ENCODE assay signal across 13 mouse cellular contexts in the genomic region with DNA sequence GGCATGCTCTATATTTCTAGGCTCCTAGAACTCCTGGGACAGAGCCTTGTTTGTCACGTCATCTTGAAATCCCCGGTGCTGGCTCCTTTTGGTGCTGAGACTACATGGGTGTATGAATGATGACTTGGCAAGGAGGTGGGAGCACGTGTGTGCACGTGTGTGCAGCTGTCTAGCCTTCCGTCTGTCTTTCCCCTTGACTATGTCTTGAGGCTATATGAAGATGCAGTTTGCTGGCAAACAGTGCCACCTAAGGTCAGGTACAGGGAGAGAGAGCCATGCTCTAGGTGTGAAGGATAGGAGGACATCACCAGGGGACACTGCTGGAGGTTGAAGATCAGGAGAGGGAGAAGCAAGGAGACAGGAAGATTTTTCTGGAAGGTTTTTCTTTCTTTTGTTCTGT. TPM values are rescaled to one million over a fixed set of nuclear protein-coding genes. Genes with fewer than 3 reads are reported as not detected.
DNase-seq lines count a peak whose midpoint lies in the region; ATAC-seq and TF ChIP-seq lines count a peak whose summit lies in the region.
"Had no signal": no experiment of that assay in that cellular context is flagged by ENCODE, and none has a peak within 500 bp of the region (broad histone marks: within the 10 kb centered on the region; RNA-seq: fewer than 3 reads in every experiment).

No protein-coding gene starts in this region.

- no peak overlapping the region for H3K27ac ChIP-seq in heart, adult 2 months
- H3K27ac ChIP-seq in left cerebral cortex, adult 2 months = no peak overlapping the region
- no peak overlapping the region for H3K27ac ChIP-seq in forebrain, embryonic 11.5 days (ENCODE audit: low read depth, low read length)
- H3K27ac ChIP-seq: heart, embryonic 13.5 days; liver, embryonic 15.5 days; stomach, embryonic 15.5 days had no signal

- no peaks in the 10 kb centered on the region for H3K27me3 ChIP-seq in heart, adult 2 months (ENCODE audit: control insufficient read depth, insufficient read depth, low read length)
- no peaks in the 10 kb centered on the region for H3K27me3 ChIP-seq in forebrain, embryonic 11.5 days (ENCODE audit: control insufficient read depth, insufficient read depth, low read length)
- H3K27me3 ChIP-seq: heart, embryonic 13.5 days; liver, embryonic 15.5 days; stomach, embryonic 15.5 days had no signal

- no peak for TF ChIP-seq EP300 in heart, adult 2 months (IDR thresholded peaks at IDR 0.05; ENCODE audit: insufficient read depth, low read depth, low read length)

- no peaks in the 10 kb centered on the region for H3K36me3 ChIP-seq in heart, adult 2 months (ENCODE audit: control insufficient read depth, insufficient read depth, low read length)
- H3K36me3 ChIP-seq in forebrain, embryonic 11.5 days (ENCODE audit: control insufficient read depth, insufficient read depth, low read length) = no peaks in the 10 kb centered on the region
- H3K36me3 ChIP-seq: heart, embryonic 13.5 days; liver, embryonic 15.5 days; stomach, embryonic 15.5 days had no signal

- H3K9me3 ChIP-seq in forebrain, embryonic 11.5 days (ENCODE audit: control insufficient read depth, low read length) = no peaks in the 10 kb centered on the region
- H3K9me3 ChIP-seq: heart, embryonic 13.5 days; liver, embryonic 15.5 days; stomach, embryonic 15.5 days had no signal

- 0 out of 2 replicates have a peak, but pooled peaks have one; percentile 25 for ATAC-seq in erythroid progenitor cell, adult 5-6 weeks (replicated peaks; ENCODE audit: low FRiP score, poor library complexity, severe bottlenecking)
- ATAC-seq in neutrophil, adult 5-6 weeks (ENCODE audit: extremely low read depth, insufficient number of reproducible peaks, low FRiP score, poor library complexity, severe bottlenecking) = peak; percentile 64
- no peak for ATAC-seq in forebrain, embryonic 11.5 days (replicated peaks; ENCODE audit: low FRiP score)

- H3K9ac ChIP-seq in heart, adult 2 months (ENCODE audit: low read depth, low read length) = no peak overlapping the region
- no peak overlapping the region for H3K9ac ChIP-seq in forebrain, embryonic 11.5 days (ENCODE audit: low read length)
- H3K9ac ChIP-seq: heart, embryonic 13.5 days; liver, embryonic 15.5 days; stomach, embryonic 15.5 days had no signal

- no peak overlapping the region for H3K4me3 ChIP-seq in heart, adult 2 months
- no peak overlapping the region for H3K4me3 ChIP-seq in left cerebral cortex, adult 2 months
- no peak overlapping the region for H3K4me3 ChIP-seq in forebrain, embryonic 11.5 days (ENCODE audit: low read depth, low read length)
- H3K4me3 ChIP-seq: heart, embryonic 13.5 days; liver, embryonic 15.5 days; stomach, embryonic 15.5 days had no signal

- no peak overlapping the region for H3K4me2 ChIP-seq in forebrain, embryonic 11.5 days (ENCODE audit: low read depth, low read length, severe bottlenecking)
- H3K4me2 ChIP-seq: heart, embryonic 13.5 days; liver, embryonic 15.5 days; stomach, embryonic 15.5 days had no signal

- peak; percentile 35 for TF ChIP-seq CTCF in heart, adult 2 months (IDR thresholded peaks at IDR 0.05)
- no peak for TF ChIP-seq CTCF in left cerebral cortex, adult 2 months (IDR thresholded peaks at IDR 0.05)

- no peaks in the 10 kb centered on the region; the same call in none of the 2 replicates for H3K4me1 ChIP-seq in heart, adult 2 months (ENCODE audit: control insufficient read depth, insufficient read depth, low read length)
- no peaks in the 10 kb centered on the region for H3K4me1 ChIP-seq in forebrain, embryonic 11.5 days (replicated peaks; ENCODE audit: control insufficient read depth, insufficient read depth, low read length)
- H3K4me1 ChIP-seq: stomach, embryonic 15.5 days had no signal

- TF ChIP-seq POLR2A in heart, adult 2 months (IDR thresholded peaks at IDR 0.05; ENCODE audit: insufficient read depth, low read depth, low read length) = no peak

- intact Hi-C loops in heart, adult 2 months (cut with DNase I) = loop anchor here (5.0 kb wide), 1 partner anchor 51 kb away; a partner anchor contains a TSS
- intact Hi-C loops in heart, postnatal 10 days (cut with DNase I) = loop anchor here (5.0 kb wide), 1 partner anchor 51 kb away; a partner anchor contains a TSS
- intact Hi-C loops in left cerebral cortex, adult 2 months (cut with DNase I) = no loop called here

- WGBS in heart, adult 2 months = 78% methylated on average over 5 of the region's 5 CpGs
- WGBS in forebrain, embryonic 11.5 days = 89% methylated on average over 5 of the region's 5 CpGs

- no peak for DNase-seq in heart, adult 2 months
- no peak for DNase-seq in heart, postnatal 10 days
- DNase-seq in 416B (ENCODE audit: low read depth) = peak; percentile 90
- DNase-seq in urinary bladder, adult 18-20 months (ENCODE audit: low spot score in 2 of 2) = no peak
- DNase-seq in left cerebral cortex, adult 2 months (ENCODE audit: extremely low spot score in 1 of 2, low spot score in 2 of 2) = no peak
- DNase-seq in forebrain, embryonic 11.5 days (ENCODE audit: low spot score) = no peak
- DNase-seq: cerebellum, adult 9-11 months; kidney, adult 11 months had no signal

- H3K79me2 ChIP-seq in heart, adult 2 months (replicated peaks; ENCODE audit: control insufficient read depth, insufficient read depth, low read length) = no peaks in the 10 kb centered on the region

RNA-seq across cellular contexts. Expression of a gene that starts 49.9 kb away (rescaled TPM):
- total RNA-seq in heart, adult 2 months (2021) = 1 to 10 TPM; 5.6 to 5.8 TPM
- polyA plus RNA-seq in heart, adult 2 months (2012; rRNA removed) = 4.5 and 5.4 TPM in 2 replicates
- total RNA-seq in heart, postnatal 10 days (2021) = 10 to 100 TPM; 10.2 to 10.7 TPM
- total RNA-seq in erythroid progenitor cell, adult 5-6 weeks (2015; ENCODE audit: low replicate concordance) = 5.4 and 16.8 TPM in 2 replicates
- 8.5 and 13.3 TPM in 2 replicates for total RNA-seq in erythroid progenitor cell, adult 5-6 weeks (2017; ENCODE audit: low replicate concordance)
- total RNA-seq in neutrophil, adult 5-6 weeks (2017) = 220 and 238 TPM in 2 replicates
- 1 to 10 TPM; 2.4 to 2.9 TPM for total RNA-seq in left cerebral cortex, adult 2 months (2021)
- polyA plus RNA-seq in forebrain, embryonic 11.5 days (2014; fragmentation: Nextera tagmentation; extraction: Ambion mirVana) = 2.0 and 2.7 TPM in 2 replicates

Comparison
In these comparisons a context has a peak if more than half of its experiments do, and no peak if none do; other contexts are left out.
1. RNA of a gene that starts 49.9 kb away (total RNA-seq): 220 to 238 TPM in neutrophil, adult 5-6 weeks; 5.4 to 16.8 TPM in erythroid progenitor cell, adult 5-6 weeks, 10.2 to 10.7 TPM in heart, postnatal 10 days, 5.6 to 5.8 TPM in heart, adult 2 months and 2.4 to 2.9 TPM in left cerebral cortex, adult 2 months; every median in the first group is over 10 times any median in the second.